Mouse (Mus musculus) megakaryocyte-erythroid progenitor cell, adult 5-6 weeks (primary cell): ENCODE data around the gene Slc9a3r2. TPM values are rescaled to one million over a fixed set of nuclear protein-coding genes. Genes with fewer than 3 reads are reported as not detected.

Experiments used
- ATAC-seq: replicated peaks from 2 replicates; pipeline ENCODE4 v1.8.0; 2016; ENCODE audit warnings: mild to moderate bottlenecking, inconsistent platforms; ENCODE audit not compliant: severe bottlenecking, poor library complexity, low FRiP score, low TSS enrichment
- total RNA-seq, 2 experiments: library from RNA; stranded (forward) in 1 of 2; stranded (reverse) in 1 of 2; fragments of 200-1000, 215-1000 nt in 1 of 2; fragments of >200 nt in 1 of 2; fragmentation: Nextera tagmentation in 1 of 2; gene quantifications; 2 replicates each; pipeline ENCODE4 v1.2.3; 2014 to 2017

Slc9a3r2 gene
- total RNA-seq, 2 experiments from 2014 or later, result 1.6 TPM; not detected in 1

GRCm38 (mm10) chr17:24640581-24640980 lies 9.5 kb downstream of the Slc9a3r2 start:
- no peak for ATAC-seq

- ATAC-seq, result no peak
These were observed 10.0 kb downstream of the Slc9a3r2 start for GRCm38 (mm10) chr17:24640119-24640518.

GRCm38 (mm10) chr17:24639571-24639988 lies 10.5 kb downstream of the Slc9a3r2 start:
- no peak for ATAC-seq

DNA sequence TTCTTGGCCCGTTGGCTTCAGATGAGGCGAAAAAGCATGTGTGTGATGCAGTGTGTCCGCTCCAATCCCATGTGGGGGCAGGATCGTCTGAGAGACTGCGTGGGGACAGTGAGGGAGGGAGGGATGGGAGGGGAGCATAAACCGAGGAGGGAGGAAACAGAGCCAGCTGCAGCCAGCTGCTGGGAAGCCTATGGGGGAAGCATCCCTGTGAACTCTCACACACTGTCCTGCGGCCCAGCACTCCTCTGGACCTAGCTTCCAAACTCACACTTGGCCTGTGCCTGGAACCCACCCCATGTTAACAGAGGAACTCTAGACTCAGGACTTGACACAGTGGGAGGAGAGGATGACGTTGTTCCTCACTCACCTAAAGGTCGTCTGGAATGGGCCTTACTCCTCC lies 11.3 kb downstream of the Slc9a3r2 start:
- ATAC-seq, result no peak

DNA sequence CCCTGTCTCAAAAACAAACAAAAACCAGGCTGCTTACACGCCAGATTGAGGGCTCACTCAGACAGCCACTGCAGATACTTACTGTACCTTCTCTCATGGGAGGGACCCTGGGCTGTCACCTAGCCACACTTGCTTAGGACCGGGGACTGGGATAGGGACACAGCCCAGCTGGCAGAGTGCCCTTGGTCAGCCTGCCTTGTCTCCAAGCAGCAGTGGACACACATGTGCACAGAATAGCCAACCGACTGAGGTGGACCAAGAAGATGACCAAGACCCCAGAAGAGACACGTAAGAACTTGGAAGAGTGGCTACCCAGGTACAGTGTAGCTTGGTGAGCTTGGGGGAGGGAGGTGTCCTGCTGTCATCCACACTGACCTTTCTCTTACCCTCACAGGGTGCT lies 11.9 kb downstream of the Slc9a3r2 start:
- no peak for ATAC-seq

DNA sequence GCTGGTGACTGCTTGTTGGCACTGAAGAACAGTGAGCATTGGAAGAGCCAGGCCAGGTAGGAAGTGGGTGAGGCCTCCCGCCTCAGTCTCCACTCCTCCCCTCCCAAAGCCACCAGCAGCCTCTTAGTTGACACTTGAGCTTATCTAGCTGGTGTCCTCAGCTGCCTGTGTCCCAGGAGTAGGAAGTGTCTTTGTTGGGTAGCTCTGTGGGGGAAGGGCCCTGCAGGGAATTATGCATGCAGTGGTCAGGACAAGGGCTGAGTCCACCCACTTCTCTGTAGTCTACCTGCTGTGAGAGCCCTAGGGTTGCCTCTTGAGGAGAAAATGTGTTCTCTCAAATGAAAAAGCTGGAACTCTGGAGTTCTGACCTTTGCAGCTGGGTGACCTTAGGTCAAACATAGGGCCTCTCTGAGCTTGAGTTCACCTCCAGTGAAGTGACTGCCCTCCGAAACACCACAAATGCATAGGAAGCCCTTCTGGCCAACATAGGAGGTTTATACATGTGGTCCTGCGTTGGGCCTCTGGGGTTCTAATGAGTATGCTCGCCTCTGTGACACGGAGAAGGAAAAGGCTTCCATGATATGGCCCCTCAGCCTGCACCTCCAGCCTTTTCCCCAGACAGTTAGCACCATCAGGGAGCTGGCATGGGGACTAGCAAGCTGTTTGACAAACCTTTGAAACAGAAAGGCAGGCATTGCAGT lies 13.2 kb downstream of the Slc9a3r2 start:
- no peak for ATAC-seq

DNA sequence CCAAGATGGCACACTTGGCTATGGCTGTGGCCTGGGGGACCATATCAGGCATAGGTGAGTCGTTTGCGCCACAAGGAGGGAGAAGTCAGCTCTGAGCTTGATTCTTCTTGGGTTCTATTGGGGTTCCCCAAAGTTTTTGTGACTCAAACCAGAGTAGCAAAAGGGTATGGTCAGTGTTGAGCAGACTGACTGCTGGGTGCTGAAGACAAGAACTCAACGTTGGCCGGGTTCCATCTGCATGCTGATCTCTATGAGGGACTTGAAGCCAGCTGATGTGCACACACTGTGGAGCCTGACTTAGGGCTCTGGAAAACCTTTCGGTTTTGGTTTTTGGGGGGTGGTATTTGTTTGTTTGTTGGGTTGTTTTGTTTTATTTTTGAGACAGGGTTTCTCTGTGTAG lies 14.4 kb downstream of the Slc9a3r2 start:
- ATAC-seq, result no peak

- no peak for ATAC-seq
These were observed 15.1 kb downstream of the Slc9a3r2 start for GRCm38 (mm10) chr17:24635024-24635423.

- no peak for ATAC-seq
These were observed 16.3 kb downstream of the Slc9a3r2 start for GRCm38 (mm10) chr17:24633831-24634230.

GRCm38 (mm10) chr17:24632813-24633449 lies 17.2 kb downstream of the Slc9a3r2 start:
- peak; percentile 38; the same call in 1 of the 2 replicates for ATAC-seq

- peak; percentile 71 for ATAC-seq
These were observed 17.8 kb downstream of the Slc9a3r2 start, which contains the start of the genes Tsc2 and Nthl1 for GRCm38 (mm10) chr17:24632167-24632812. TSS of gene Tsc2 (minus strand) at chr17:24632630. TSS of gene Nthl1 (plus strand) at chr17:24632680.

GRCm38 (mm10) chr17:24630072-24630471 lies 20.1 kb downstream of the Slc9a3r2 start:
- no peak for ATAC-seq

- ATAC-seq, result peak; percentile 66
These were observed 21.5 kb downstream of the Slc9a3r2 start for GRCm38 (mm10) chr17:24628646-24629045.

DNA sequence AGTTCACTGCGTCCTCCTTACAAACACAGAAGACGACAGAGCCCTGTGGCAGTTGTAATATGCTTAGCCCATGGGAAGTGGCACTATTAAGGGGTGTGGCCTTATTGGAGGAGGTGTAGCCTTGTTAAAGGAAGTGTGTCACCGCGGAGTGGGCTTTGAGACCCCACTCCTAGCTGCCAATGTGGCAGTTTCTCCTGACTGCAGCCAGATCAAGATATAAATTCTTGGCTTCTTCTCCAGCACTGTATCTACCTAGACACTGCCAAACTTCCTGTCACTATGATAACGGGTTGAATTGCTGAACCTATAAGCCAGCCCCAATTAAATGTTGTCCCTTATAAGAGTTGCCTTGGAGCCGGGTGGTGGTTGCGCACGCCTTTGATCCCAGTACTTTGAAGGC lies 24.7 kb downstream of the Slc9a3r2 start:
- ATAC-seq, result no peak

DNA sequence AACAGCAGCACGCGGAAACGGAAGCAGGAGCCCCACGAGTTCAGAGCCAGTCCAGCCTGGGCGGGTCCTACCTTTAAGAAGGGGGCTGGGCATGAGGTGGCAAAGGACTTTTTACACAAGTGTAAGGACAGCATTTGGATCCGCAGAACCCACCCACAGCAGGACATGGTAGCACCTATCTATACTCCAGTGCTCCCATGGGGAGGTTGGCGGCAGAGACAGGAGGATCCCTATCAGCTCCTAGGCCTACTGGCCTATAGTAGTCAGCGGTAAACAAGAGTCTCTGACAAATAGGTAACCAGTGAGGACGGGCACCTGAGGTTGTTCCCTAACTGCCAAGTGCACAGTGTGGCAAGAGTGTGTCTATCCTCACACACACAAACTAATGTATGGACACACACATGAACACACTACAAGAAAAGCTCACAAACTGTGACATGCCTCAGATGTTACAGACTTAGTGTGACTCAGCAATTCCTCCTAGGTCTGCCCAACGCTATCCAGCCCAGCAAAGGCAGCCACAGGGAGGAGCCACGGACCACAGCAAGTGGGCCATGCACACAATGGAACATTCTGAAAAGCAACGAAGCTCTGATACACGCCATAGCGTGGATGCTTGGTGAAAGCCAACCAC lies 32.4 kb downstream of the Slc9a3r2 start:
- ATAC-seq, result peak; percentile 90

- ATAC-seq, result peak; percentile 64
These were observed 39.4 kb downstream of the Slc9a3r2 start for GRCm38 (mm10) chr17:24610711-24611110.

DNA sequence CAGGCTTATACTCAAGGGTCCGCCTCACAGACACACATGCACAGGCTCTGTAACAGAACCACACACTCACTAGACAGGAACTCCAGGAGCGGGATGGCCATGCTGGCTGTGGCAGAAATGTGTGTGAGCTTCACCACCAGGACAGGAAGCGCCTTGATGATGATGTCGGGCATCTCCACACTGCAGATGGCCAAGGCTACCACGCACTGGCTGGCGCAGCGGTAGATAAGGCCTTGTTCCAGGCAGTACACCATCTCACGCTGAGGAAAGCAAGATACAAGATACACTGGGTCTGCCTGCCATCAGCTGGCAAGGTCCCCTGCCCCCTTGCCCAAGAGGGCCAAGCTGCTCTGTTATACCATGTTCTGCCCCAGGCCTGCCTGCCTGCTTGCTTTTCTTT lies 41.3 kb downstream of the Slc9a3r2 start:
- ATAC-seq, result peak; percentile 89

DNA sequence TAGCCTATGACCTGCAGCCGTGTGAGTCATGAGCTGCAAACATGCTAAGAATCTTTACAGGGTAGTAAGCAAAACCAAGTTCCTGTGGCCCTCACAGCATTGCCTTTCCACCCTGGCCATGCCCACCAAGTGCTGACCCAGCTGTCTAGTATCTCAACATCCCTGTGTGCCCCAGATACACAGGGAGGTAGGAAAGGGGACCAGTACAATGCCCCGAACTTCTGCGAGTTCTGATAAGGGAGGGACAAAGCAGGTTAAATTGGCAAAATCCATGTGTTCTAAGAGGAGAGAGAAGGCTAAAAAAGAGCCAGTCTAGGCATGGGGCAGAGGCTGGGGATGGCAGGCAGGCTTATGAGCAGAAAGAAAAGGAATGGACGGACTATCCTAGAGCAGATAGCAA lies 41.8 kb downstream of the Slc9a3r2 start:
- ATAC-seq, result peak; percentile 53

GRCm38 (mm10) chr17:24604557-24604956 lies 45.6 kb downstream of the Slc9a3r2 start:
- ATAC-seq, result no peak

- no peak for ATAC-seq
These were observed 46.2 kb downstream of the Slc9a3r2 start for GRCm38 (mm10) chr17:24603961-24604360.
